In the genomic region with DNA sequence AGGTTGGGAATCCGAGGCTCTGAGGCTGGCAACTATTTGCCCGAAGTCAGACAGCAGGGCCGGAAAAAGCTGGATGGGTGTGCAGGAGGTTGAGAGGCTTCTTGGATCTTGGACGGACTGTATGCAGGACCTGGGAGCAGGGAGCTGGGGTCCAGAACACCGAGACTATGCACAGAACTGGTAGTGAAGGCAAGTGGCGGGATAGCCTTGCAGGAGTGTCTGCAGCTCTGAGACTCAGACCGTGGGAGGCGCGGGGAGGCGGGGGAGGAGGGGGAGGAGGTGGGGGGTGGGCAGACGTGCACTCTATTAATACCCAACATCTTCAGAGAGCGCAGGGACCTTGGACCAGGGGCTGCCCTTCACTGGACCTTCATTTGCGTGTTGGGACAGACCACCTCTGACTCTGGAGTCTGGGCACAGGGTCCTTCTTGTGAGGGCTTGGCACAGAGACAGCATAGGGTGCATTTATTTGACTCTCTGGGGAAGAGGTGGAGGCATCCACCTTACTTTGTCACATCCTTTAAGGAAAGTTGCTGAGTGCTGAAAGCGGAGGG, we compare ENCODE assay signal across 9 mouse cellular contexts. TPM values are rescaled to one million over a fixed set of nuclear protein-coding genes. Genes with fewer than 3 reads are reported as not detected.
A peak's percentile ranks its signal among the peaks of the same experiment; 100 is the strongest.
DNase-seq lines count a peak whose midpoint lies in the region; ATAC-seq and TF ChIP-seq lines count a peak whose summit lies in the region.
"Had no signal": no experiment of that assay in that cellular context is flagged by ENCODE, and none has a peak within 500 bp of the region (broad histone marks: within the 10 kb centered on the region; RNA-seq: fewer than 3 reads in every experiment).

No protein-coding gene starts in this region.

- peaks cover 14% of the 10 kb centered on the region for H3K4me1 ChIP-seq in kidney, embryonic 16.5 days (ENCODE audit: insufficient read depth, low read length)
- peaks cover 9% of the 10 kb centered on the region for H3K4me1 ChIP-seq in embryonic facial prominence, embryonic 12.5 days
- 0 out of 2 replicates have a peak, but pooled peaks cover 4% of the 10 kb centered on the region for H3K4me1 ChIP-seq in hindbrain, postnatal 0 days (ENCODE audit: insufficient read depth, low read length)
- H3K4me1 ChIP-seq in midbrain, embryonic 16.5 days (ENCODE audit: control insufficient read depth, insufficient read depth, low read length): no peaks in the 10 kb centered on the region

- DNase-seq in kidney, adult 8-10 months: no peak
- no peak for DNase-seq in hindbrain, postnatal 0 days (ENCODE audit: low spot score)
- no peak for DNase-seq in left cerebral cortex, adult 2 months (ENCODE audit: extremely low spot score in 1 of 2, low spot score in 2 of 2)
- no peak for DNase-seq in embryo, embryonic 10 days (ENCODE audit: low spot score)
- no peak for DNase-seq in layer of hippocampus, postnatal 36 days
- DNase-seq: cerebellum, adult 9-10 months had no signal

- H3K27me3 ChIP-seq in kidney, embryonic 16.5 days (ENCODE audit: insufficient read depth, low read length): peaks cover 4% of the 10 kb centered on the region; the same call in 1 of the 2 replicates
- peaks cover 19% of the 10 kb centered on the region for H3K27me3 ChIP-seq in embryonic facial prominence, embryonic 12.5 days
- H3K27me3 ChIP-seq in hindbrain, postnatal 0 days (ENCODE audit: insufficient read depth, low read length): 0 out of 2 replicates have a peak, but pooled peaks cover 8% of the 10 kb centered on the region
- peaks cover 5% of the 10 kb centered on the region; the same call in 1 of the 2 replicates for H3K27me3 ChIP-seq in midbrain, embryonic 16.5 days (ENCODE audit: control insufficient read depth, insufficient read depth, low read depth, low read length)

- 11% methylated on average over 13 of the region's 14 CpGs for WGBS in kidney, embryonic 16.5 days
- WGBS in embryonic facial prominence, embryonic 12.5 days: 14% methylated on average over 14 of the region's 14 CpGs
- 20% methylated on average over 14 of the region's 14 CpGs for WGBS in hindbrain, postnatal 0 days
- WGBS in midbrain, embryonic 16.5 days: 16% methylated on average over 14 of the region's 14 CpGs

- H3K9ac ChIP-seq in kidney, embryonic 16.5 days (replicated peaks; ENCODE audit: low read length): peak overlapping the region; percentile 53
- no peak overlapping the region; the same call in 1 of the 2 replicates for H3K9ac ChIP-seq in embryonic facial prominence, embryonic 12.5 days
- no peak overlapping the region for H3K9ac ChIP-seq in hindbrain, postnatal 0 days (replicated peaks; ENCODE audit: low read length)
- no peak overlapping the region for H3K9ac ChIP-seq in midbrain, embryonic 16.5 days (ENCODE audit: low read depth, low read length)

- no peaks in the 10 kb centered on the region for H3K9me3 ChIP-seq in kidney, embryonic 16.5 days (ENCODE audit: low read length)
- no peaks in the 10 kb centered on the region for H3K9me3 ChIP-seq in embryonic facial prominence, embryonic 12.5 days
- H3K9me3 ChIP-seq in hindbrain, postnatal 0 days (ENCODE audit: low read length): no peaks in the 10 kb centered on the region
- no peaks in the 10 kb centered on the region for H3K9me3 ChIP-seq in midbrain, embryonic 16.5 days (replicated peaks; ENCODE audit: control insufficient read depth, low read length, poor library complexity, severe bottlenecking)

- H3K4me3 ChIP-seq in kidney, embryonic 16.5 days (ENCODE audit: low read length): peak overlapping the region; percentile 25
- H3K4me3 ChIP-seq in embryonic facial prominence, embryonic 12.5 days: peak overlapping the region; percentile 11
- H3K4me3 ChIP-seq in hindbrain, postnatal 0 days (ENCODE audit: low read length): peak overlapping the region; percentile 7; the same call in 1 of the 2 replicates
- H3K4me3 ChIP-seq in midbrain, embryonic 16.5 days (ENCODE audit: low read depth, low read length): no peak overlapping the region
- H3K4me3 ChIP-seq in left cerebral cortex, adult 2 months: no peak overlapping the region

- ATAC-seq in kidney, embryonic 16.5 days (ENCODE audit: low FRiP score, low TSS enrichment): peak; percentile 78
- ATAC-seq in embryonic facial prominence, embryonic 12.5 days (ENCODE audit: insufficient number of reproducible peaks, insufficient read depth, low FRiP score, low TSS enrichment): no peak
- ATAC-seq in hindbrain, postnatal 0 days: no peak
- no peak for ATAC-seq in midbrain, embryonic 16.5 days

- no peak for TF ChIP-seq CTCF in hindbrain, postnatal 0 days (IDR thresholded peaks at IDR 0.05; ENCODE audit: low read depth)
- TF ChIP-seq CTCF in left cerebral cortex, adult 2 months (IDR thresholded peaks at IDR 0.05): no peak

- no peaks in the 10 kb centered on the region for H3K36me3 ChIP-seq in kidney, embryonic 16.5 days (ENCODE audit: insufficient read depth, low read length)
- no peaks in the 10 kb centered on the region for H3K36me3 ChIP-seq in embryonic facial prominence, embryonic 12.5 days
- H3K36me3 ChIP-seq in hindbrain, postnatal 0 days (ENCODE audit: insufficient read depth, low read length): no peaks in the 10 kb centered on the region
- no peaks in the 10 kb centered on the region for H3K36me3 ChIP-seq in midbrain, embryonic 16.5 days (ENCODE audit: control insufficient read depth, insufficient read depth, low read length)

- peak overlapping the region; percentile 51 for H3K4me2 ChIP-seq in kidney, embryonic 16.5 days (replicated peaks; ENCODE audit: low read depth, low read length)
- H3K4me2 ChIP-seq in embryonic facial prominence, embryonic 12.5 days (replicated peaks): peak overlapping the region; percentile 47
- H3K4me2 ChIP-seq in hindbrain, postnatal 0 days (ENCODE audit: low read depth, low read length): peak overlapping the region; percentile 40; the same call in 1 of the 2 replicates
- H3K4me2 ChIP-seq in midbrain, embryonic 16.5 days (ENCODE audit: low read length): peak overlapping the region; percentile 39

- H3K27ac ChIP-seq in kidney, embryonic 16.5 days (ENCODE audit: low read length): peak overlapping the region; percentile 61; the same call in 1 of the 2 replicates
- no peak overlapping the region for H3K27ac ChIP-seq in embryonic facial prominence, embryonic 12.5 days
- H3K27ac ChIP-seq in hindbrain, postnatal 0 days: no peak overlapping the region
- H3K27ac ChIP-seq in midbrain, embryonic 16.5 days (ENCODE audit: low read length): no peak overlapping the region
- no peak overlapping the region for H3K27ac ChIP-seq in left cerebral cortex, adult 2 months

- intact Hi-C loops in left cerebral cortex, adult 2 months (cut with DNase I): no loop called here

RNA-seq across cellular contexts. Expression of a gene that starts 10.1 kb away (rescaled TPM):
- polyA plus RNA-seq in kidney, embryonic 16.5 days (2015; fragmentation: Nextera tagmentation; extraction: Ambion mirVana): 0.80 TPM in 2 replicates
- 0.36 and 0.57 TPM in 2 replicates for polyA plus RNA-seq in embryonic facial prominence, embryonic 12.5 days (2016; fragmentation: Nextera tagmentation; extraction: Ambion mirVana)
- total RNA-seq in hindbrain, postnatal 0 days (2014; rRNA removed): 0.07 TPM in 1 of 2 replicates, not detected in the other
- polyA plus RNA-seq in hindbrain, postnatal 0 days (2015; fragmentation: Nextera tagmentation; extraction: Ambion mirVana): 0.14 and 0.18 TPM in 2 replicates
- 0.53 and 0.71 TPM in 2 replicates for polyA plus RNA-seq in midbrain, embryonic 16.5 days (2015; fragmentation: Nextera tagmentation; extraction: Ambion mirVana)
- total RNA-seq in left cerebral cortex, adult 2 months (2021): under 1 TPM in 1 of 2 experiments, not detected in 1; 0.18 TPM
- total RNA-seq in layer of hippocampus, postnatal 36 days (2021): under 1 TPM in 1 of 2 experiments, not detected in 1; 0.10 TPM

RNA-seq across cellular contexts. Expression of a gene that starts 42.8 kb away (rescaled TPM):
- 14.3 and 16.3 TPM in 2 replicates for polyA plus RNA-seq in kidney, embryonic 16.5 days (2015; fragmentation: Nextera tagmentation; extraction: Ambion mirVana)
- polyA plus RNA-seq in embryonic facial prominence, embryonic 12.5 days (2016; fragmentation: Nextera tagmentation; extraction: Ambion mirVana): 29.3 and 30.4 TPM in 2 replicates
- 58.2 and 75.5 TPM in 2 replicates for total RNA-seq in hindbrain, postnatal 0 days (2014; rRNA removed)
- polyA plus RNA-seq in hindbrain, postnatal 0 days (2015; fragmentation: Nextera tagmentation; extraction: Ambion mirVana): 36.9 and 38.5 TPM in 2 replicates
- polyA plus RNA-seq in midbrain, embryonic 16.5 days (2015; fragmentation: Nextera tagmentation; extraction: Ambion mirVana): 54.2 and 54.7 TPM in 2 replicates
- 10 to 100 TPM; 27.2 to 27.3 TPM for total RNA-seq in left cerebral cortex, adult 2 months (2021)
- total RNA-seq in layer of hippocampus, postnatal 36 days (2021): 10 to 100 TPM; 23.4 to 26.2 TPM

RNA-seq across cellular contexts. Expression of a gene that starts 52.9 kb away (rescaled TPM):
- polyA plus RNA-seq in kidney, embryonic 16.5 days (2015; fragmentation: Nextera tagmentation; extraction: Ambion mirVana): 7.1 and 14.1 TPM in 2 replicates
- 31.5 and 32.9 TPM in 2 replicates for polyA plus RNA-seq in embryonic facial prominence, embryonic 12.5 days (2016; fragmentation: Nextera tagmentation; extraction: Ambion mirVana)
- total RNA-seq in hindbrain, postnatal 0 days (2014; rRNA removed): 36.2 and 50.7 TPM in 2 replicates
- polyA plus RNA-seq in hindbrain, postnatal 0 days (2015; fragmentation: Nextera tagmentation; extraction: Ambion mirVana): 21.6 and 22.8 TPM in 2 replicates
- 12.7 and 13.3 TPM in 2 replicates for polyA plus RNA-seq in midbrain, embryonic 16.5 days (2015; fragmentation: Nextera tagmentation; extraction: Ambion mirVana)
- 10 to 100 TPM; 68.7 to 72.3 TPM for total RNA-seq in left cerebral cortex, adult 2 months (2021)
- total RNA-seq in layer of hippocampus, postnatal 36 days (2021): 10 to 100 TPM; 65.8 to 66.8 TPM

RNA-seq across cellular contexts. Expression of a gene that starts 55.2 kb away (rescaled TPM):
- 32.1 and 35.6 TPM in 2 replicates for polyA plus RNA-seq in kidney, embryonic 16.5 days (2015; fragmentation: Nextera tagmentation; extraction: Ambion mirVana)
- polyA plus RNA-seq in embryonic facial prominence, embryonic 12.5 days (2016; fragmentation: Nextera tagmentation; extraction: Ambion mirVana): 37.7 and 38.9 TPM in 2 replicates
- 62.5 and 70.1 TPM in 2 replicates for total RNA-seq in hindbrain, postnatal 0 days (2014; rRNA removed)
- 62.8 and 67.8 TPM in 2 replicates for polyA plus RNA-seq in hindbrain, postnatal 0 days (2015; fragmentation: Nextera tagmentation; extraction: Ambion mirVana)
- polyA plus RNA-seq in midbrain, embryonic 16.5 days (2015; fragmentation: Nextera tagmentation; extraction: Ambion mirVana): 70.0 and 74.0 TPM in 2 replicates
- 100 to 1,000 TPM; 105 to 106 TPM for total RNA-seq in left cerebral cortex, adult 2 months (2021)
- 100 to 1,000 TPM in 1 of 2 experiments, 10 to 100 TPM in 1; 97.8 to 103 TPM for total RNA-seq in layer of hippocampus, postnatal 36 days (2021)

Comparison
In these comparisons a context has a peak if more than half of its experiments do, and no peak if none do; other contexts are left out.
1. H3K4me3 ChIP-seq: peak in kidney, embryonic 16.5 days (single experiment), embryonic facial prominence, embryonic 12.5 days (single experiment) and hindbrain, postnatal 0 days (single experiment); none in midbrain, embryonic 16.5 days (single experiment) and left cerebral cortex, adult 2 months (single experiment).
2. Peak in every context shown above with its lines, with median percentiles within 50 percentile points of each other: H3K4me2 ChIP-seq.